Mouse (Mus musculus) G1E (cell line): Measurements from ENCODE around the gene Sumo1. TPM values are rescaled to one million over a fixed set of nuclear protein-coding genes. Genes with fewer than 3 reads are reported as not detected.
"Not testable (repeated sequence)": the region's sequence is repeated elsewhere in the genome, so short reads cannot be mapped to it uniquely, and the experiment has no call there.

Experiments
- ATAC-seq: 2 replicates; pipeline ENCODE4 v1.8.0; 2016; ENCODE audit warnings: mild to moderate bottlenecking; ENCODE audit not compliant: insufficient number of reproducible peaks, poor library complexity, low FRiP score, severe bottlenecking; ENCODE audit errors: extremely low read depth
- DNase-seq: peaks from one replicate; pipeline ENCODE4 v3.0.0; 2012; ENCODE audit warnings: low spot score
- H3K27me3 ChIP-seq: 2 replicates; pipeline ENCODE4 v1.6.1; 2012; ENCODE audit warnings: mild to moderate bottlenecking, low read length, inconsistent platforms; ENCODE audit not compliant: insufficient read depth
- H3K36me3 ChIP-seq: replicated peaks from 2 replicates; pipeline ENCODE3; 2012; ENCODE audit warnings: mild to moderate bottlenecking, inconsistent platforms
- H3K4me1 ChIP-seq: 2 replicates; pipeline ENCODE4 v1.6.1; 2012; ENCODE audit warnings: low read depth, low read length, inconsistent platforms, mixed read lengths; ENCODE audit not compliant: insufficient read depth
- H3K4me3 ChIP-seq: 2 replicates; pipeline ENCODE4 v1.5.1; 2012; ENCODE audit warnings: low read depth, mild to moderate bottlenecking, inconsistent platforms, low read length, moderate library complexity, mixed read lengths
- H3K9me3 ChIP-seq: replicated peaks from 2 replicates; pipeline ENCODE4 v1.6.1; 2012; ENCODE audit warnings: inconsistent platforms
- CTCF ChIP-seq: IDR thresholded peaks from 2 replicates; pipeline ENCODE4 v1.5.1; 2012; ENCODE audit warnings: low read depth, low read length, inconsistent platforms, mixed read lengths
- GATA1 ChIP-seq: IDR thresholded peaks from 2 replicates; pipeline ENCODE4 v1.6.1; 2012; ENCODE audit warnings: borderline replicate concordance, low read length, inconsistent platforms, mixed read lengths
- GATA2 ChIP-seq: IDR thresholded peaks from 2 replicates; pipeline ENCODE4 v1.6.1; 2012; ENCODE audit warnings: low read depth, low read length, inconsistent platforms, borderline replicate concordance
- POLR2AphosphoS5 ChIP-seq: IDR thresholded peaks from 2 replicates; pipeline ENCODE4 v1.6.1; 2012; ENCODE audit warnings: low read depth, low read length, inconsistent platforms; ENCODE audit not compliant: insufficient replicate concordance
- TAL1 ChIP-seq: conservative IDR thresholded peaks from 2 replicates; pipeline ENCODE4 v1.6.1; 2012; ENCODE audit warnings: low read depth, low read length, inconsistent platforms, mixed read lengths
- polyA plus RNA-seq: library from polyadenylated mRNA; stranded (reverse); fragments of >175 nt; gene quantifications from 2 replicates; pipeline ENCODE4 v1.2.3, GENCODE M21; 2012
- total RNA-seq, 2 experiments: library from RNA; stranded (forward) in 1 of 2; stranded (reverse) in 1 of 2; fragments of 200-1000 nt in 1 of 2; fragments of >200 nt in 1 of 2; fragmentation: Nextera tagmentation in 1 of 2; gene quantifications; 2 replicates each; pipeline ENCODE4 v1.2.3; 2014 to 2017

Sumo1 gene
- total and polyA plus RNA-seq, 3 experiments: 235 to 589 (median 329) TPM

- H3K9me3 ChIP-seq: no peaks in the 10 kb centered on the region
- H3K27me3 ChIP-seq: no peaks in the 10 kb centered on the region
- peaks cover 54% of the 10 kb centered on the region for H3K4me1 ChIP-seq
- TF ChIP-seq TAL1 (no peak), CTCF (no peak), POLR2AphosphoS5 (no peak), GATA1 (no peak), GATA2 (no peak)
- H3K4me3 ChIP-seq: no peak overlapping the region
- ATAC-seq (no peak), DNase-seq (no peak)
- peaks cover 45% of the 10 kb centered on the region for H3K36me3 ChIP-seq
These were observed 7.0 kb downstream of the Sumo1 start for GRCm38 (mm10) chr1:59663456-59664135.

DNA sequence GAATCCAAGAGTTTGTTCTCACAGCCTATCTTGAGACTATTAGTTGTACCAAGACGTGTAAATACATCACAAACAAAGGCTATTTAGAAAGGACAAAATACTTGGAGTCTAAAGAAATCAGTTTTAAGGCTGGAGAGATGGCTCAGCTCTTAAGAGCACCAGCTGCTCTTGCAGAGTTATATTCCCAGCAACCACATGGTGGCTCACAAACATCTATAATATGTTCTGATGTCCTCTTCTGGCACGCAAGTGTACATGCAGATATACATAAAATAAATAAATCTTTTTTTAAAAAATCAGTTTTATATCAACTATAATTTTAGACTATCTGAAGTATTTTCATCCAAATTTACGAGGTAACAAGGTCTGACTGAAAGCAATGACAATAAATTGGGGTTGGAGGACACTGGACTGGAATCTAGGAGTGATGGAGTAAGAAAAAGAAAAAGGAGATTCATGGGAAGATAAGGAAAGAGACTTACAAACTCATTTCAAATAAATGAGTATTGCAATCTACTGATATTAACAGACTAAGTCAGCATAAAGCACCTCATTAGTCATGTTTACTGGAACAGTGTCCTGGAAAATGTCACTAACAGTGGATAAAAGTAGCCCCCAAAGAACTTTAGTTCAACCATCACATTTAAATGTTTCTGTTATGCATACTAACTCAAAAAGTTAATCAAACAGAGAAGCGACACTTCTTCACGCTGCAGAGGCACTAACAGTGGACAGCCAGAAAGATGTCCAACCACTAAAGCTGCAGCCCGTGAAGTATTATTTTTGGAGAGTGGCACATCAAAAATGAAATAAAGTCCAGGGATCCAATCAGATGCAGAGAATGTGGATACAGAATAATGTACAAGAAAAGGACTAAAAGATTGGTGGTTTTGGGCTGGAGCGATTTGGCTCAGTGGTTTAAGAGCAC, 14.1 kb downstream of the Sumo1 start:
- no peak for DNase-seq
- no peak overlapping the region for H3K4me3 ChIP-seq
- no peaks in the 10 kb centered on the region for H3K27me3 ChIP-seq
- no peaks in the 10 kb centered on the region for H3K9me3 ChIP-seq
- peaks cover 37% of the 10 kb centered on the region for H3K4me1 ChIP-seq
- peaks cover 63% of the 10 kb centered on the region for H3K36me3 ChIP-seq
- no peak for TF ChIP-seq GATA1
- TF ChIP-seq GATA2: no peak
- no peak for TF ChIP-seq CTCF
- no peak for TF ChIP-seq POLR2AphosphoS5
- TF ChIP-seq TAL1: no peak
- ATAC-seq: no peak

DNA sequence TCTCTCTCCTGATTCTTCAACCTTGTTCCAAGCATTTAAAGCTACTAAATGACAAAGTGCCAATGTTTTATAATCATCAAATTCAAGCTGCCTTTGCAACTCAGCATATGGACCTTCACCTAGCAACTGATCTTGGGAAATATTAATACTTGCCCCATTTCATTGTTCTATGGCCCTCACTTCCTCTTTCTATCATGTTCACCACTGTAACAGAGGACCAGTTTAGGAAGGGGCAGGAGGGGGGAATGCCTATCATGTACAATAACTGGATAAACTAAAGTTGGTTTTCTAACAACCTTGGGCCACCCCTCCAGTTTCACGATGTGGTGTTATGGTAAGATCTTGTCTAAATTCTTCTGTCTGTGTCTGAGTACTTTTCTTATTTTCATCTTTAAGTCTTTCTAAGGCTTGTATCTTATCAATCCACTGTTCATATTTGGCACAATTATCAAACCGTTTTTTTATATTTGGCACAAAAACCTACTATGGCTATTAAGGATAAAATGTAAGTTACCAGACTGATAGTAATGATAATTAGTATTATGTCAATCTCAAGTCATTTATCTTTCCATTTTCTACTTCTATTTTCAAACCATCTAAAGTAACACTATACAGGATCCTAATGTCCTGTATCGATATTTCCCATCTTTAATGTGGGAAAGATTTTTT, 17.3 kb downstream of the Sumo1 start:
- Histone ChIP-seq H3K4me1 (peaks cover 17% of the 10 kb centered on the region), H3K36me3 (peaks cover 65% of the 10 kb centered on the region), H3K27me3 (no peaks in the 10 kb centered on the region), H3K4me3 (no peak overlapping the region), H3K9me3 (no peaks in the 10 kb centered on the region)
- no peak for DNase-seq
- ATAC-seq: no peak
- TF ChIP-seq TAL1 (no peak), GATA1 (no peak), GATA2 (no peak), CTCF (no peak), POLR2AphosphoS5 (no peak)

DNA sequence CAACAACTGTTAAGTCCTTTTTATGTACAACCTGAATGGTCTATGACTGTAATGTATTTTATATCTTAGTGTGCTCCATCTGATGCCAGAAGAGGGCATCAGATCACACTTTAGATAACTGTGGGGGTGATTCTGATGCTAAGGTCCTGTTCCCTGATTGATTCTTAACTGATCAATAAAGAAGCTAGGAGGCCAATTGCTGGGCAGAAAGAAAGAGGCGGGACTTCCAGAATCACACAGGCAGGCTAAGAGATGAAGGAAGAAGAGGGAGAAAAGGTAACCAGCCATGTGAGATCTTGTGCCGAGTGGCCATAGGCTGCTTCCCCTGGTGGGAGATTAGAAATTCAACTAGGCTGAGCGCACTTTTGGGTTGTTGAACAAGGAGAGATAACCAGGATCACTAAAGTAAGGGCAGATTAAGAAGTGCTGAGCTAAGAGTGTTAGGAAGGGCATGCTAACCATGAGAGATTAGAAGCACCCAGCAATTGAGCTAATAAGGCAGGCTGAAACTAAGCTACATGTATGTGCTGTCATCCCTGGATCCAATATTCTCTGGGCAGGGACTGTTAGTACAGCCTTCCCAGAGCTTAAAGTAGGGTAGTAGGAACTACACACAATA, 19.3 kb downstream of the Sumo1 start:
- Histone ChIP-seq H3K4me1 (peaks cover 20% of the 10 kb centered on the region), H3K4me3 (no peak overlapping the region), H3K27me3 (no peaks in the 10 kb centered on the region), H3K36me3 (peaks cover 70% of the 10 kb centered on the region), H3K9me3 (no peaks in the 10 kb centered on the region)
- ATAC-seq (no peak), DNase-seq (no peak)
- no peak for TF ChIP-seq CTCF
- no peak for TF ChIP-seq GATA1
- TF ChIP-seq TAL1: no peak
- no peak for TF ChIP-seq GATA2
- no peak for TF ChIP-seq POLR2AphosphoS5

DNA sequence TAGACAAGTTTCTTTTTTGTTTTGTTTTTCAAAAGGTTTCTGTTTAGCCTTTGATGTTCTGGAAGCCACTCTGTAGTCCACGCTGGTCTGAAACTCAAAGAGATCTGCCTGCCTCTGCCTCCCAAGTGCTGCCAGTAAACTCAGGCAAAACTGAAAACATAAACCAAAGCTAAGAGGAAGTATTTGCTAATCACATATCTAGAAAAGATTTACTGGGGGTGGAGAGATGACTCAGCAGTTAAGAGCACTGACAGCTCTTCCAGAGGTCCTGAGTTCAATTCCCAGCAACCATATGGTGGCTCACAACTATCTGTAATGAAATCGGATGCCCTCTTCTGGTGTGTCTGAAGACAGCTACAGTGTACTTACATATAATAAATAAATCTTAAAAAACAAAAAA, 24.1 kb downstream of the Sumo1 start:
- peaks cover 32% of the 10 kb centered on the region for H3K4me1 ChIP-seq
- not testable (repeated sequence) for H3K4me3 ChIP-seq, H3K9me3 ChIP-seq, DNase-seq, ATAC-seq, H3K27me3 ChIP-seq
- H3K36me3 ChIP-seq: peaks cover 62% of the 10 kb centered on the region

- Histone ChIP-seq H3K9me3 (no peaks in the 10 kb centered on the region), H3K36me3 (peaks cover 55% of the 10 kb centered on the region), H3K4me3 (no peak overlapping the region), H3K27me3 (no peaks in the 10 kb centered on the region), H3K4me1 (peaks cover 41% of the 10 kb centered on the region)
- DNase-seq (no peak), ATAC-seq (peak; percentile 82)
- peak; percentile 69 for TF ChIP-seq TAL1
- no peak for TF ChIP-seq CTCF
- no peak for TF ChIP-seq POLR2AphosphoS5
- TF ChIP-seq GATA1: no peak
- TF ChIP-seq GATA2: 0 out of 2 replicates have a peak, but pooled peaks have one; percentile 49
These were observed 28.1 kb downstream of the Sumo1 start for GRCm38 (mm10) chr1:59642488-59642887.
